Mouse (Mus musculus) bone marrow, adult 2 months (tissue): ENCODE measurements around the gene Grin2b. TPM values are rescaled to one million over a fixed set of nuclear protein-coding genes. Genes with fewer than 3 reads are reported as not detected.

Experiments
- H3K27ac ChIP-seq: fragments of 200-500 bp; 2 replicates; pipeline ENCODE4 v1.5.1; 2012; ENCODE audit warnings: low read depth, mild to moderate bottlenecking, control low read depth, inconsistent platforms, low read length; ENCODE audit not compliant: control insufficient read depth, poor library complexity, insufficient read depth
- H3K4me1 ChIP-seq: fragments of 200-500 bp; 2 replicates; pipeline ENCODE4 v1.6.1; 2011; ENCODE audit warnings: low read length; ENCODE audit not compliant: control insufficient read depth, insufficient read depth
- H3K4me3 ChIP-seq: fragments of 200-500 bp; replicated peaks from 2 replicates; pipeline ENCODE3; 2011; ENCODE audit warnings: mild to moderate bottlenecking, low read depth, low read length, control low read depth; ENCODE audit not compliant: control insufficient read depth
- CTCF ChIP-seq: fragments of 200-500 bp; IDR thresholded peaks from 2 replicates; pipeline ENCODE4 v1.5.1; 2011; ENCODE audit warnings: low read length, control low read depth; ENCODE audit not compliant: control insufficient read depth, insufficient read depth
- POLR2A ChIP-seq: fragments of 200-500 bp; IDR thresholded peaks from 2 replicates; pipeline ENCODE4 v1.6.1; 2011; ENCODE audit warnings: low read depth, mild to moderate bottlenecking, control low read depth, low read length, borderline replicate concordance; ENCODE audit not compliant: control insufficient read depth
- WGBS: fragments of 180-500 bp; shearing (Covaris S2); methylation state at CpG from one replicate; pipeline ENCODE4 v1.1.7; 2018; 5-methylcytosine and 5-hydroxymethylcytosine counted together
- polyA plus RNA-seq: library from polyadenylated mRNA; stranded (reverse); fragments of >200 nt; gene quantifications from 2 replicates; pipeline ENCODE4 v1.2.4, GENCODE M21; 2011; ENCODE audit warnings: low replicate concordance; ENCODE audit not compliant: missing spikeins, insufficient read depth, insufficient read length

Grin2b gene
- polyA plus RNA-seq, 1 experiment, result 0.10 TPM

GRCm38 (mm10) chr6:136113639-136114410 lies 59.5 kb downstream of the Grin2b start:
- TF ChIP-seq POLR2A, result no peak
- H3K4me1 ChIP-seq, result no peaks in the 10 kb centered on the region
- no peak overlapping the region for H3K4me3 ChIP-seq
- H3K27ac ChIP-seq, result no peak overlapping the region
- WGBS, result 70% methylated on average over 6 of the region's 6 CpGs

- Histone ChIP-seq H3K4me1 (no peaks in the 10 kb centered on the region), H3K4me3 (no peak overlapping the region), H3K27ac (no peak overlapping the region)
- WGBS, result 81% methylated on average over 6 of the region's 6 CpGs
- TF ChIP-seq POLR2A (no peak), CTCF (no peak)
These were observed 64.1 kb downstream of the Grin2b start for GRCm38 (mm10) chr6:136109172-136109571.

GRCm38 (mm10) chr6:136108466-136108865 lies 64.8 kb downstream of the Grin2b start:
- 84% methylated on average over 3 of the region's 3 CpGs for WGBS
- TF ChIP-seq CTCF, result no peak
- TF ChIP-seq POLR2A, result no peak
- Histone ChIP-seq H3K27ac (no peak overlapping the region), H3K4me3 (no peak overlapping the region), H3K4me1 (no peaks in the 10 kb centered on the region)

GRCm38 (mm10) chr6:136105221-136105620 lies 68.1 kb downstream of the Grin2b start:
- H3K27ac ChIP-seq, result no peak overlapping the region
- 59% methylated on average over 2 of the region's 2 CpGs for WGBS
- no peaks in the 10 kb centered on the region for H3K4me1 ChIP-seq
- TF ChIP-seq POLR2A (no peak), CTCF (no peak)
- H3K4me3 ChIP-seq, result no peak overlapping the region

- Histone ChIP-seq H3K4me3 (no peak overlapping the region), H3K27ac (no peak overlapping the region), H3K4me1 (no peaks in the 10 kb centered on the region)
- no peak for TF ChIP-seq CTCF
- TF ChIP-seq POLR2A, result no peak
- 80% methylated on average over 5 of the region's 5 CpGs for WGBS
These were observed 73.1 kb downstream of the Grin2b start for GRCm38 (mm10) chr6:136100241-136100640.

- Histone ChIP-seq H3K27ac (no peak overlapping the region), H3K4me3 (no peak overlapping the region), H3K4me1 (no peaks in the 10 kb centered on the region)
- WGBS, result 23% methylated on average over 1 of the region's 1 CpGs
- TF ChIP-seq POLR2A (no peak), CTCF (0 out of 2 replicates have a peak, but pooled peaks have one; percentile 33)
These were observed 77.0 kb downstream of the Grin2b start for GRCm38 (mm10) chr6:136096269-136096668.

GRCm38 (mm10) chr6:136079991-136080734 lies 93.1 kb downstream of the Grin2b start:
- no peak overlapping the region for H3K27ac ChIP-seq
- H3K4me3 ChIP-seq, result no peak overlapping the region
- H3K4me1 ChIP-seq, result no peaks in the 10 kb centered on the region
- TF ChIP-seq CTCF (no peak), POLR2A (no peak)
- 81% methylated on average over 17 of the region's 17 CpGs for WGBS

GRCm38 (mm10) chr6:136072326-136073054 lies 100.8 kb downstream of the Grin2b start:
- no peaks in the 10 kb centered on the region for H3K4me1 ChIP-seq
- 80% methylated on average over 13 of the region's 13 CpGs for WGBS
- no peak overlapping the region for H3K27ac ChIP-seq
- TF ChIP-seq CTCF (no peak), POLR2A (no peak)
- H3K4me3 ChIP-seq, result no peak overlapping the region
